Mouse (Mus musculus) T-cell, adult 66 days (primary cell): ENCODE measurements around the gene Mrpl33. TPM values are rescaled to one million over a fixed set of nuclear protein-coding genes. Genes with fewer than 3 reads are reported as not detected.

Experiments used
- total RNA-seq, 2 experiments: library from RNA; stranded (reverse); gene quantifications; 3 replicates in 1 of 2; 4 replicates in 1 of 2; pipeline ENCODE4 v1.2.4; 2023

The Mrpl33 gene
- 100 to 1,000 TPM; 143 to 152 TPM for total RNA-seq

GRCm38 (mm10) chr5:31596481-31597429 lies at the start of gene Mrpl33:
Gene Mrpl33 (plus strand): TSS chr5:31596935.

DNA sequence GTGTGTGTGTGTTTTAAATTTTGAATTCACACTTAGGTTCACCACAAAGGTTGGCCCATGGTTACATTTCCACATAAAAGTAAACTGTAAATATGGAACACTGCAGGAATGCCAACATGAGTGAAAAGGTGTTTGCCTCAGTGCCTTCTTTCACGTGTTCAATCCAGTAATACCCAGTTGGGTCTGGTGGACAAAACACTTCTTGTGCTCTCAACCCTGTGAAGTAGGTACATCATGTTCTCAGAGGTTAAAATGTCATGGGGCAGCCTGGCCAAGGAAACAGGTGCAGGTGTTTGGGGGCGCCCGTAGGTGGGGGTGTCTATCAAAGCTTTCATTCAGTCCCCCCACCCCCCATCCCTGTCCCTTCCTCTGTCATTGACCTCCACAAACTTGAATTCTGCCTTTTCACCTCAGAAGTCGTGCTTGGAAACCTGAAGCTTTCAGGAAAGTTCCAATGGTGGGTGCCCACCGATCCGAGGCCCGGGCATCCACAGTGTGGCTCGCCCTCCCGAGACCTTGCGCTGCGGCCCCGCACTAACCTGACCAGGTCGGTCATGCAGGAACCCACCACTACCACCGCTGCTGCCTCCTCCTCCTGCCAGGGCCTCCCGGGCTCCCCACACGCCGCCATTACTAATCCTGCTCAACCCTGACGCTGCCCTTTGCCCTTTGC lies 100.4 kb downstream of the Mrpl33 start, which contains the start of gene Rbks:
TSS of gene Rbks (minus strand) at position 657 of the 673 bp plus-strand sequence.

GRCm38 (mm10) chr5:31697644-31698296 lies 101.0 kb downstream of the Mrpl33 start, which contains the start of gene Babam2:
Gene Babam2 (plus strand): TSS chr5:31697684.

Other genes starting within 250 kb of the Mrpl33 start
- gene Zfp512, start 144.5 kb upstream of the Mrpl33 start, total RNA-seq: 10 to 100 TPM; 38.2 to 40.7 TPM
- gene 4930548H24Rik, start 111.2 kb upstream of the Mrpl33 start, total RNA-seq: 1 to 10 TPM; 3.2 to 3.4 TPM
- gene Gpn1, start 102.2 kb upstream of the Mrpl33 start, total RNA-seq: 10 to 100 TPM; 50.6 TPM
- 10 to 100 TPM; 70.4 to 77.8 TPM for gene Slc4a1ap, start 69.9 kb upstream of the Mrpl33 start, total RNA-seq
- 10 to 100 TPM; 25.0 to 26.2 TPM for gene Supt7l, start 69.1 kb upstream of the Mrpl33 start, total RNA-seq
- 10 to 100 TPM in 1 of 2 experiments, 1 to 10 TPM in 1; 9.3 to 14.0 TPM for gene Rbks, start 100.7 kb downstream of the Mrpl33 start, total RNA-seq
- gene Babam2, start 100.7 kb downstream of the Mrpl33 start, total RNA-seq: 10 to 100 TPM; 37.6 to 51.4 TPM